Mouse (Mus musculus) thymus, adult 2 months (tissue): ENCODE results near the gene Actrt3. TPM values are rescaled to one million over a fixed set of nuclear protein-coding genes. Genes with fewer than 3 reads are reported as not detected.

ENCODE experiments used
- DNase-seq: peaks from one replicate; pipeline ENCODE4 v3.0.0; 2021
- H3K27ac ChIP-seq: fragments of 200-500 bp; 2 replicates; pipeline ENCODE4 v1.5.1; 2012; ENCODE audit warnings: low read length, control low read depth; ENCODE audit not compliant: control insufficient read depth, insufficient read depth
- H3K27me3 ChIP-seq: fragments of 200-500 bp; 2 replicates; pipeline ENCODE4 v1.6.1; 2012; ENCODE audit warnings: mild to moderate bottlenecking, low read length, moderate library complexity, mixed read lengths; ENCODE audit not compliant: control insufficient read depth, insufficient read depth
- H3K36me3 ChIP-seq: fragments of 200-500 bp; 2 replicates; pipeline ENCODE4 v1.6.1; 2012; ENCODE audit warnings: mild to moderate bottlenecking, low read length, moderate library complexity; ENCODE audit not compliant: control insufficient read depth, insufficient read depth
- H3K4me1 ChIP-seq: fragments of 200-500 bp; replicated peaks from 2 replicates; pipeline ENCODE4 v1.6.1; 2012; ENCODE audit warnings: low read length; ENCODE audit not compliant: control insufficient read depth, insufficient read depth
- H3K4me3 ChIP-seq: fragments of 200-500 bp; 2 replicates; pipeline ENCODE4 v1.5.1; 2012; ENCODE audit warnings: mild to moderate bottlenecking, low read length, control low read depth, moderate library complexity; ENCODE audit not compliant: control insufficient read depth, insufficient read depth
- CTCF ChIP-seq: fragments of 200-500 bp; IDR thresholded peaks from 2 replicates; pipeline ENCODE4 v1.5.1; 2012; ENCODE audit warnings: mild to moderate bottlenecking, control low read depth, low read length, moderate library complexity, borderline replicate concordance; ENCODE audit not compliant: control insufficient read depth, poor library complexity, insufficient read depth; ENCODE audit errors: extremely low read depth
- POLR2A ChIP-seq: fragments of 200-500 bp; IDR thresholded peaks from 2 replicates; pipeline ENCODE4 v1.6.1; 2012; ENCODE audit warnings: mild to moderate bottlenecking, low read length, control low read depth, moderate library complexity; ENCODE audit not compliant: control insufficient read depth, poor library complexity, insufficient read depth; ENCODE audit errors: extremely low read depth
- WGBS: fragments of 180-500 bp; shearing (Covaris S2); methylation state at CpG from one replicate; pipeline ENCODE4 v1.1.7; 2018; 5-methylcytosine and 5-hydroxymethylcytosine counted together
- polyA plus RNA-seq: library from polyadenylated mRNA; depleted of rRNA; stranded (reverse); fragments of >200 nt; gene quantifications from 2 replicates; pipeline ENCODE4 v1.2.3, GENCODE M21; 2012

Gene Actrt3
- polyA plus RNA-seq, 1 experiment: not detected

- Histone ChIP-seq H3K36me3 (no peaks in the 10 kb centered on the region), H3K4me1 (peaks cover 11% of the 10 kb centered on the region), H3K27ac (no peak overlapping the region; the same call in 1 of the 2 replicates), H3K4me3 (no peak overlapping the region), H3K27me3 (no peaks in the 10 kb centered on the region; the same call in 1 of the 2 replicates)
- DNase-seq: peak; percentile 89
- WGBS: under 1% methylated on average over 17 of the region's 17 CpGs
- TF ChIP-seq POLR2A (no peak), CTCF (no peak)
Observed at GRCm38 (mm10) chr3:30601175-30601574, 1.4 kb upstream of the Actrt3 start.

- peaks cover 11% of the 10 kb centered on the region for H3K4me1 ChIP-seq
- TF ChIP-seq CTCF: no peak
- TF ChIP-seq POLR2A: no peak
- under 1% methylated on average over 14 of the region's 14 CpGs for WGBS
- H3K27me3 ChIP-seq: no peaks in the 10 kb centered on the region; the same call in 1 of the 2 replicates
- H3K27ac ChIP-seq: peak overlapping the region; percentile 43
- DNase-seq: peak; percentile 33
- H3K4me3 ChIP-seq: peak overlapping the region; percentile 70
- no peaks in the 10 kb centered on the region for H3K36me3 ChIP-seq
Observed at GRCm38 (mm10) chr3:30600717-30601116, 978 bp upstream of the Actrt3 start.

DNA sequence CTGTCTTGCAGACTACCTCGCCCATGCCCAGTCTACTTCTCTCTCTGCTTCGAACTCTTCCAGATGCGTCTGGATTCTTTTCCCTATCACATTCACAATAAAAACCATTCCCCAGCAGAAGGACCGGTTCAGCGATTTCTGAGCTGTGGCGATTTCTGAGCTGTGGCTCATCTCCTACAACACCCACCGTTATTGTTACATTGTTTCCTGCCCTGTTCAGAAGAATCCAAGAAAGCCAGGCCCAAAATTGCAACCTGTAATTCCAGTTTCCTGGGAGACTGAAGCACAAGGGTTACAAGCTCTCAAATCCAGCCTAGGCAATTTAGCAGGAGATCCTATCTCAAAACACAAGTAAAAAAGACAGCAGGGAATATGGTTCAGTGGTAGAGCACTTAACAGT, 2.5 kb downstream of the Actrt3 start:
- Histone ChIP-seq H3K4me3 (no peak overlapping the region), H3K27me3 (no peaks in the 10 kb centered on the region; the same call in 1 of the 2 replicates), H3K4me1 (peaks cover 7% of the 10 kb centered on the region), H3K27ac (no peak overlapping the region), H3K36me3 (no peaks in the 10 kb centered on the region)
- 96% methylated on average over 7 of the region's 7 CpGs for WGBS
- no peak for DNase-seq
- TF ChIP-seq POLR2A (no peak), CTCF (no peak)

GRCm38 (mm10) chr3:30595111-30595832, 4.5 kb downstream of the Actrt3 start:
- no peak for DNase-seq
- no peak for TF ChIP-seq POLR2A
- TF ChIP-seq CTCF: no peak

GRCm38 (mm10) chr3:30593719-30594485, 5.8 kb downstream of the Actrt3 start:
- Histone ChIP-seq H3K36me3 (no peaks in the 10 kb centered on the region), H3K4me3 (no peak overlapping the region), H3K27ac (no peak overlapping the region), H3K27me3 (no peaks in the 10 kb centered on the region; the same call in 1 of the 2 replicates), H3K4me1 (no peaks in the 10 kb centered on the region)
- 91% methylated on average over 4 of the region's 4 CpGs for WGBS
- TF ChIP-seq POLR2A (no peak), CTCF (no peak)
- DNase-seq: no peak

More at GRCm38 (mm10) chr3:30595111-30595832, 4.5 kb downstream of the Actrt3 start:
- Histone ChIP-seq H3K4me1 (peaks cover 7% of the 10 kb centered on the region), H3K27me3 (no peaks in the 10 kb centered on the region; the same call in 1 of the 2 replicates), H3K36me3 (no peaks in the 10 kb centered on the region), H3K4me3 (peak overlapping the region; percentile 53), H3K27ac (no peak overlapping the region)
- WGBS: 1% methylated on average over 62 of the region's 62 CpGs

- TF ChIP-seq POLR2A (no peak), CTCF (no peak)
- Histone ChIP-seq H3K27me3 (no peaks in the 10 kb centered on the region; the same call in 1 of the 2 replicates), H3K36me3 (no peaks in the 10 kb centered on the region), H3K27ac (no peak overlapping the region), H3K4me3 (no peak overlapping the region), H3K4me1 (no peaks in the 10 kb centered on the region)
- WGBS: 5% methylated on average over 2 of the region's 2 CpGs
- no peak for DNase-seq
Observed at GRCm38 (mm10) chr3:30592418-30592853, 7.3 kb downstream of the Actrt3 start.
